Mouse (Mus musculus): ENCODE results near the gene Prss22. TPM values are rescaled to one million over a fixed set of nuclear protein-coding genes. Genes with fewer than 3 reads are reported as not detected.

Gene Prss22
- not detected in 2 replicates for polyA plus RNA-seq (2014; fragmentation: Nextera tagmentation; extraction: Ambion mirVana)

DNA sequence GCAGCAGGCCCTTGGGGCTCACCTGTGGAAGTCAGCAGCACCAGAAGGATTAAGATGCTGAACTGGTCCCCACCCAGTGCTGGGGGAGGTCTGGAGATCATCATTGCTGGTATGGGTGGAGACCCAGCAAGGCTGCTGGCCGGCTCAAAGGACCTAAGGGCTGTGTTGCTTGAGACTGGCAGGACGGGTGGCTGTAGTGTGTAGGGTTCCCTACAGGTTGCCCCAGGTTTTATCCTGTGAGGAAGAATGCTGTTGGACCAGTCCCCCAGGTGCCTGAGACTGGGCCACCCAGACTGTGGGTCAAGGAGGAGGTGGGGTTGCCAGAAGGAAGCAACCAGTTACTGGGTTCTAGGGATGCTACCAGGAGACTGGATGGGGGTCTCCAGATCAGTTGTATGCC lies at the start of gene Prss22:
TSS of gene Prss22 (minus strand) at position 200 of the 400 bp plus-strand sequence.
- Histone ChIP-seq H3K4me1 (ENCODE audit: control insufficient read depth, insufficient read depth, low read length) (peaks cover 4% of the 10 kb centered on the region; the same call in 1 of the 2 replicates), H3K9ac (replicated peaks; ENCODE audit: low read depth, low read length) (no peak within 1 kb of the TSS), H3K9me3 (ENCODE audit: control insufficient read depth, low read length) (no peaks in the 10 kb centered on the region), H3K36me3 (ENCODE audit: control insufficient read depth, insufficient read depth, low read length) (no peaks in the 10 kb centered on the region), H3K27me3 (ENCODE audit: control insufficient read depth, insufficient read depth, low read length) (no peaks in the 10 kb centered on the region), H3K4me2 (ENCODE audit: low read depth, low read length) (no peak within 1 kb of the TSS), H3K27ac (ENCODE audit: low read depth, low read length) (no peak within 1 kb of the TSS), H3K4me3 (ENCODE audit: low read depth, low read length) (no peak within 1 kb of the TSS)
- WGBS: 77% methylated on average over 2 of the region's 2 CpGs
- no peak for ATAC-seq (ENCODE audit: low read depth)

- Histone ChIP-seq H3K9ac (replicated peaks; ENCODE audit: low read depth, low read length) (no peak overlapping the region), H3K36me3 (ENCODE audit: control insufficient read depth, insufficient read depth, low read length) (peaks cover 26% of the 10 kb centered on the region), H3K4me1 (ENCODE audit: control insufficient read depth, insufficient read depth, low read length) (no peaks in the 10 kb centered on the region), H3K9me3 (ENCODE audit: control insufficient read depth, low read length) (no peaks in the 10 kb centered on the region), H3K4me3 (ENCODE audit: low read depth, low read length) (no peak overlapping the region), H3K4me2 (ENCODE audit: low read depth, low read length) (no peak overlapping the region), H3K27me3 (ENCODE audit: control insufficient read depth, insufficient read depth, low read length) (no peaks in the 10 kb centered on the region), H3K27ac (ENCODE audit: low read depth, low read length) (no peak overlapping the region)
- WGBS: 51% methylated on average over 5 of the region's 5 CpGs
- ATAC-seq (ENCODE audit: low read depth): no peak
These were observed 48.1 kb upstream of the Prss22 start for GRCm38 (mm10) chr17:24046026-24046425.

- Histone ChIP-seq H3K9ac (replicated peaks; ENCODE audit: low read depth, low read length) (no peak overlapping the region), H3K27me3 (ENCODE audit: control insufficient read depth, insufficient read depth, low read length) (no peaks in the 10 kb centered on the region), H3K36me3 (ENCODE audit: control insufficient read depth, insufficient read depth, low read length) (peaks cover 22% of the 10 kb centered on the region), H3K4me2 (ENCODE audit: low read depth, low read length) (no peak overlapping the region), H3K4me3 (ENCODE audit: low read depth, low read length) (no peak overlapping the region), H3K4me1 (ENCODE audit: control insufficient read depth, insufficient read depth, low read length) (no peaks in the 10 kb centered on the region), H3K9me3 (ENCODE audit: control insufficient read depth, low read length) (no peaks in the 10 kb centered on the region), H3K27ac (ENCODE audit: low read depth, low read length) (no peak overlapping the region)
- ATAC-seq (ENCODE audit: low read depth): no peak
- WGBS: 84% methylated on average over 10 of the region's 10 CpGs
These were observed 47.7 kb upstream of the Prss22 start for GRCm38 (mm10) chr17:24045608-24046007.

GRCm38 (mm10) chr17:24044482-24044881 lies 46.6 kb upstream of the Prss22 start:
- Histone ChIP-seq H3K27ac (ENCODE audit: low read depth, low read length) (no peak overlapping the region), H3K9ac (replicated peaks; ENCODE audit: low read depth, low read length) (no peak overlapping the region), H3K27me3 (ENCODE audit: control insufficient read depth, insufficient read depth, low read length) (no peaks in the 10 kb centered on the region), H3K36me3 (ENCODE audit: control insufficient read depth, insufficient read depth, low read length) (peaks cover 16% of the 10 kb centered on the region), H3K4me1 (ENCODE audit: control insufficient read depth, insufficient read depth, low read length) (no peaks in the 10 kb centered on the region), H3K4me2 (ENCODE audit: low read depth, low read length) (no peak overlapping the region), H3K4me3 (ENCODE audit: low read depth, low read length) (no peak overlapping the region), H3K9me3 (ENCODE audit: control insufficient read depth, low read length) (no peaks in the 10 kb centered on the region)
- no peak for ATAC-seq (ENCODE audit: low read depth)
- WGBS: 76% methylated on average over 5 of the region's 5 CpGs

- H3K4me1 ChIP-seq (ENCODE audit: control insufficient read depth, insufficient read depth, low read length): no peaks in the 10 kb centered on the region
- no peak within 1 kb of the TSS for H3K9ac ChIP-seq (replicated peaks; ENCODE audit: low read depth, low read length)
- no peaks in the 10 kb centered on the region for H3K27me3 ChIP-seq (ENCODE audit: control insufficient read depth, insufficient read depth, low read length)
- no peaks in the 10 kb centered on the region for H3K9me3 ChIP-seq (ENCODE audit: control insufficient read depth, low read length)
- ATAC-seq (ENCODE audit: low read depth): no peak
- no peak within 1 kb of the TSS for H3K4me3 ChIP-seq (ENCODE audit: low read depth, low read length)
- no peak within 1 kb of the TSS for H3K4me2 ChIP-seq (ENCODE audit: low read depth, low read length)
- H3K27ac ChIP-seq (ENCODE audit: low read depth, low read length): no peak within 1 kb of the TSS
- WGBS: 77% methylated on average over 4 of the region's 4 CpGs
- H3K36me3 ChIP-seq (ENCODE audit: control insufficient read depth, insufficient read depth, low read length): no peaks in the 10 kb centered on the region
These were observed 39.9 kb upstream of the Prss22 start, which contains the start of gene Prss27 for GRCm38 (mm10) chr17:24037844-24038243. TSS of gene Prss27 (plus strand) at chr17:24038144.

DNA sequence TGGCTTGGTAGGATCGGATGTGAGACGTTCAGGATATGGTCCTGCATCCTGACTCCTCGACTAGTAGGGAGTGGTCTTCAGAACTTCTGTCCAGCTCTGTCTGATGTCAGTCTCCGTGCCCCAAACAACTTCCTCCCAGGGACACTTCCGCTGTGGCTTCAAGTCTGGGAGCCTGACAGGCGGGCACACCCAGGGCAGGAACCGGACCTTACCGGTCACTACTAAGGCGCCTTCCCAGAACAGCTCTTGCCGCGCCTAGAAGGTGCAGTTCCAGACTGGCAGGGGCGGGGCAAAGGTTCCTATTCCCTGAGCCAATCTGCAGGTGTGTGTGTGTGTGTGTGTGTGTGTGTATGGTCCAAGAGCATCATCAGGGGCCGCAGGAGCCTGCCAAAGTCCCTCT lies 39.5 kb upstream of the Prss22 start:
- H3K9ac ChIP-seq (replicated peaks; ENCODE audit: low read depth, low read length): no peak overlapping the region
- no peaks in the 10 kb centered on the region for H3K4me1 ChIP-seq (ENCODE audit: control insufficient read depth, insufficient read depth, low read length)
- no peaks in the 10 kb centered on the region for H3K9me3 ChIP-seq (ENCODE audit: control insufficient read depth, low read length)
- no peak overlapping the region for H3K27ac ChIP-seq (ENCODE audit: low read depth, low read length)
- no peak overlapping the region for H3K4me2 ChIP-seq (ENCODE audit: low read depth, low read length)
- no peak for ATAC-seq (ENCODE audit: low read depth)
- no peak overlapping the region for H3K4me3 ChIP-seq (ENCODE audit: low read depth, low read length)
- no peaks in the 10 kb centered on the region for H3K36me3 ChIP-seq (ENCODE audit: control insufficient read depth, insufficient read depth, low read length)
- 84% methylated on average over 13 of the region's 13 CpGs for WGBS
- H3K27me3 ChIP-seq (ENCODE audit: control insufficient read depth, insufficient read depth, low read length): no peaks in the 10 kb centered on the region

DNA sequence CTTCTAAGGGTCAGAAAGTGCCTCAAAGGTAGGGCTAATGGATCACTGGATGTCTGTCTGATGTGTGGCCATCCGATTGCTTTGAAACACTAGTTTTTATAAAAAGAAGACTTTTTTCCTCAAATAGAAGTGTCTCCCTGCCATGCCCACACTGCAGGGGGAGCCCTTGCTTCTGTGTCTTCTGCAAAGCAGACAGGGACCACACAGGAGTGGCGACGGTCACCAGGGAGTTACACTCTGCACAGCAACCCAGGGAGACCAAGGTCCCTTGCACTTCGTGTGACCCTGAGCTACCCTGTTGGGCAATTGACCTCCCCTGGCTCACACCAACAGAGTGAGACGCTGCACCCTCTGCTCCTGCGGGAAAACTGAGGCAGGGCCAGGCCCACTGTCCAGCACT lies 39.1 kb upstream of the Prss22 start:
- Histone ChIP-seq H3K4me3 (ENCODE audit: low read depth, low read length) (no peak overlapping the region), H3K4me2 (ENCODE audit: low read depth, low read length) (no peak overlapping the region), H3K36me3 (ENCODE audit: control insufficient read depth, insufficient read depth, low read length) (no peaks in the 10 kb centered on the region), H3K9ac (replicated peaks; ENCODE audit: low read depth, low read length) (no peak overlapping the region), H3K27ac (ENCODE audit: low read depth, low read length) (no peak overlapping the region), H3K9me3 (ENCODE audit: control insufficient read depth, low read length) (no peaks in the 10 kb centered on the region), H3K27me3 (ENCODE audit: control insufficient read depth, insufficient read depth, low read length) (no peaks in the 10 kb centered on the region), H3K4me1 (ENCODE audit: control insufficient read depth, insufficient read depth, low read length) (no peaks in the 10 kb centered on the region)
- no peak for ATAC-seq (ENCODE audit: low read depth)
- WGBS: 67% methylated on average over 6 of the region's 6 CpGs

DNA sequence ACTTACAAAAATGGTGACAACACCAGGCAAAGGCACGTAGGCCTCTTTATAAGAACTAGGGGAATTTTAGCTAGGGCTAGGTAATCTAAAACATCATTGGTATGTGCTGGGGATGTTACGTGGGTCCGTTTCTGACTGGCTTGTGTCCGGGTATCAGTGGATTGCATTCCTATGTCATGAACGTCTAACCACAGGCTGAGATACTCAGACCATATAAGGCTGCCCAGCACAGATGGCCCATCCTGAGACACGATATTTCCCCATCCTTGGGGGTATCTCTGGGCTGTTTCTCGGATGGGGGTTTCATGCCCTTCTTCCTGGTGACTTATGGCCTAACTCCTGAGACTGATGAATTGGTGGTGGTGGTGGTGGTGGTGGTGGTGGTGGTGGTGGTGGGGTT lies 37.2 kb upstream of the Prss22 start:
- Histone ChIP-seq H3K4me1 (ENCODE audit: control insufficient read depth, insufficient read depth, low read length) (no peaks in the 10 kb centered on the region), H3K4me2 (ENCODE audit: low read depth, low read length) (no peak overlapping the region), H3K27ac (ENCODE audit: low read depth, low read length) (no peak overlapping the region), H3K27me3 (ENCODE audit: control insufficient read depth, insufficient read depth, low read length) (no peaks in the 10 kb centered on the region), H3K9ac (replicated peaks; ENCODE audit: low read depth, low read length) (no peak overlapping the region), H3K9me3 (ENCODE audit: control insufficient read depth, low read length) (no peaks in the 10 kb centered on the region), H3K36me3 (ENCODE audit: control insufficient read depth, insufficient read depth, low read length) (no peaks in the 10 kb centered on the region), H3K4me3 (ENCODE audit: low read depth, low read length) (no peak overlapping the region)
- WGBS: 87% methylated on average over 7 of the region's 7 CpGs
- no peak for ATAC-seq (ENCODE audit: low read depth)

- Histone ChIP-seq H3K27me3 (ENCODE audit: control insufficient read depth, insufficient read depth, low read length) (no peaks in the 10 kb centered on the region), H3K27ac (ENCODE audit: low read depth, low read length) (no peak overlapping the region), H3K4me3 (ENCODE audit: low read depth, low read length) (no peak overlapping the region), H3K4me1 (ENCODE audit: control insufficient read depth, insufficient read depth, low read length) (no peaks in the 10 kb centered on the region), H3K9me3 (ENCODE audit: control insufficient read depth, low read length) (no peaks in the 10 kb centered on the region), H3K36me3 (ENCODE audit: control insufficient read depth, insufficient read depth, low read length) (no peaks in the 10 kb centered on the region), H3K4me2 (ENCODE audit: low read depth, low read length) (no peak overlapping the region), H3K9ac (replicated peaks; ENCODE audit: low read depth, low read length) (no peak overlapping the region)
- WGBS: 76% methylated on average over 9 of the region's 22 CpGs
- ATAC-seq (ENCODE audit: low read depth): no peak
These were observed 32.7 kb upstream of the Prss22 start for GRCm38 (mm10) chr17:24030551-24030950.

DNA sequence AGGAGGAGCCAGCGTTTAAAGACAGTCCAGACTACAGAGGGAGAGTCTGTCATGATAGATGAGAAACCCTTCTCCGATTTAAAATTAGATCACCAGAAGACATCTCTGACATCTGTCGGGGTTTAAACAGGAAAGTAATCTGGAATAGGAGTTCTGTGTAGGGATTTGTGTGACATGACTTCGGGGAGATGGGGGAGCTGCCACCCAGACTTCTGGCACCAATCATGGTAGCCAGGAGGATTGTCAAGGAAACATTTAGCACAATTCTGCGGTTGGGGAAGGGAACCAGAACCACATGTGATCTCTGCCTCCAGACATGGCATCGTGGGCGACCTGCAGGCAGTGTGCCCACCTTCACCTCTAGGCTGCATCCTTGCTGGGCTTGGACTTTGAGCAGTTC lies 31.6 kb upstream of the Prss22 start:
- WGBS: 88% methylated on average over 7 of the region's 7 CpGs
- Histone ChIP-seq H3K9me3 (ENCODE audit: control insufficient read depth, low read length) (no peaks in the 10 kb centered on the region), H3K27me3 (ENCODE audit: control insufficient read depth, insufficient read depth, low read length) (no peaks in the 10 kb centered on the region), H3K27ac (ENCODE audit: low read depth, low read length) (no peak overlapping the region), H3K36me3 (ENCODE audit: control insufficient read depth, insufficient read depth, low read length) (no peaks in the 10 kb centered on the region), H3K4me3 (ENCODE audit: low read depth, low read length) (no peak overlapping the region), H3K4me2 (ENCODE audit: low read depth, low read length) (no peak overlapping the region), H3K4me1 (ENCODE audit: control insufficient read depth, insufficient read depth, low read length) (no peaks in the 10 kb centered on the region), H3K9ac (replicated peaks; ENCODE audit: low read depth, low read length) (no peak overlapping the region)
- no peak for ATAC-seq (ENCODE audit: low read depth)
